Mouse (Mus musculus) midbrain, embryonic 14.5 days (tissue): ENCODE data around the gene Umad1. TPM values are rescaled to one million over a fixed set of nuclear protein-coding genes. Genes with fewer than 3 reads are reported as not detected.

Experiments
- ATAC-seq: fragments of 200-750 bp; cut with Nextera tagmentation; 2 replicates; pipeline ENCODE4 v1.8.0; 2017; ENCODE audit warnings: moderate number of reproducible peaks, moderate library complexity; ENCODE audit not compliant: low FRiP score, low TSS enrichment
- DNase-seq: peaks from one replicate; pipeline ENCODE4 v3.0.0-alpha.2; 2015
- H3K27ac ChIP-seq: fragments of 300-500 bp; sonication (generic); replicated peaks from 2 replicates; pipeline ENCODE4 v1.5.1; 2014; ENCODE audit warnings: mild to moderate bottlenecking, low read depth, low read length, moderate library complexity
- H3K27me3 ChIP-seq: fragments of 300-500 bp; sonication (generic); 2 replicates; pipeline ENCODE4 v1.6.1; 2014; ENCODE audit warnings: low read length, control low read depth, mixed read lengths; ENCODE audit not compliant: control insufficient read depth, insufficient read depth
- H3K36me3 ChIP-seq: fragments of 300-500 bp; sonication (generic); 2 replicates; pipeline ENCODE4 v1.6.1; 2014; ENCODE audit warnings: low read length, control low read depth; ENCODE audit not compliant: control insufficient read depth, insufficient read depth
- H3K4me1 ChIP-seq: fragments of 300-500 bp; sonication (generic); 2 replicates; pipeline ENCODE4 v1.6.1; 2014; ENCODE audit warnings: mild to moderate bottlenecking, antibody characterized with exemption, low read length, control low read depth; ENCODE audit not compliant: control insufficient read depth, insufficient read depth
- H3K4me2 ChIP-seq: fragments of 300-500 bp; sonication (generic); 2 replicates; pipeline ENCODE4 v1.6.1; 2014; ENCODE audit warnings: mild to moderate bottlenecking, low read length, moderate library complexity
- H3K4me3 ChIP-seq: fragments of 300-500 bp; sonication (generic); replicated peaks from 2 replicates; pipeline ENCODE4 v1.5.1; 2014; ENCODE audit warnings: low read depth, low read length
- H3K9ac ChIP-seq: fragments of 300-500 bp; sonication (generic); replicated peaks from 2 replicates; pipeline ENCODE4 v1.6.1; 2014; ENCODE audit warnings: mild to moderate bottlenecking, low read length, moderate library complexity
- H3K9me3 ChIP-seq: fragments of 300-500 bp; sonication (generic); 2 replicates; pipeline ENCODE4 v1.6.1; 2016; ENCODE audit warnings: low read length, control low read depth, mixed read lengths; ENCODE audit not compliant: control insufficient read depth
- WGBS: fragments of 180-500 bp; shearing (Covaris S2); extraction: QIAGEN DNeasy Blood & Tissue Kit; methylation state at CpG from one replicate; pipeline ENCODE4 v1.1.7; 2014; 5-methylcytosine and 5-hydroxymethylcytosine counted together
- polyA plus RNA-seq: library from polyadenylated mRNA; unstranded; fragments of >200 nt; fragmentation: Nextera tagmentation; extraction: Ambion mirVana; gene quantifications from 2 replicates; pipeline ENCODE4 v1.2.1, GENCODE M21; 2014

The Umad1 gene
- polyA plus RNA-seq, 1 experiment from 2014 or later = 57.2 TPM

- no peak overlapping the region for H3K4me2 ChIP-seq
- DNase-seq (peak; percentile 17), ATAC-seq (peak; percentile 20; the same call in 1 of the 2 replicates)
- H3K27ac ChIP-seq = no peak overlapping the region
- no peak overlapping the region for H3K4me3 ChIP-seq
- no peaks in the 10 kb centered on the region for H3K27me3 ChIP-seq
- no peaks in the 10 kb centered on the region for H3K36me3 ChIP-seq
- no peak overlapping the region for H3K9ac ChIP-seq
- H3K9me3 ChIP-seq = no peaks in the 10 kb centered on the region
- WGBS = 29% methylated on average over 5 of the region's 5 CpGs
- H3K4me1 ChIP-seq = 0 out of 2 replicates have a peak, but pooled peaks cover 4% of the 10 kb centered on the region
Observed at GRCm38 (mm10) chr6:8446786-8447185, 187.7 kb downstream of the Umad1 start.

- ATAC-seq = no peak
Observed at GRCm38 (mm10) chr6:8455599-8455998, 196.5 kb downstream of the Umad1 start.

GRCm38 (mm10) chr6:8458596-8458995 is 199.5 kb downstream of the Umad1 start:
- Histone ChIP-seq H3K27me3 (no peaks in the 10 kb centered on the region), H3K4me2 (no peak overlapping the region), H3K27ac (no peak overlapping the region), H3K9me3 (no peaks in the 10 kb centered on the region), H3K36me3 (no peaks in the 10 kb centered on the region), H3K4me3 (no peak overlapping the region), H3K9ac (no peak overlapping the region), H3K4me1 (no peaks in the 10 kb centered on the region)
- 73% methylated on average over 4 of the region's 4 CpGs for WGBS
- no peak for DNase-seq
- ATAC-seq = no peak

More at GRCm38 (mm10) chr6:8455599-8455998, 196.5 kb downstream of the Umad1 start:
- H3K36me3 ChIP-seq = no peaks in the 10 kb centered on the region
- DNase-seq = no peak
- H3K9me3 ChIP-seq = no peaks in the 10 kb centered on the region
- no peak overlapping the region for H3K27ac ChIP-seq
- no peak overlapping the region for H3K4me2 ChIP-seq
- WGBS = 83% methylated on average over 5 of the region's 5 CpGs
- no peak overlapping the region for H3K9ac ChIP-seq
- no peak overlapping the region for H3K4me3 ChIP-seq
- H3K4me1 ChIP-seq = no peaks in the 10 kb centered on the region
- H3K27me3 ChIP-seq = no peaks in the 10 kb centered on the region

- no peaks in the 10 kb centered on the region for H3K4me1 ChIP-seq
- ATAC-seq (no peak), DNase-seq (no peak)
- no peak overlapping the region for H3K4me3 ChIP-seq
- H3K27ac ChIP-seq = no peak overlapping the region
- no peaks in the 10 kb centered on the region for H3K9me3 ChIP-seq
- no peaks in the 10 kb centered on the region for H3K36me3 ChIP-seq
- H3K9ac ChIP-seq = no peak overlapping the region
- H3K27me3 ChIP-seq = no peaks in the 10 kb centered on the region; the same call in 1 of the 2 replicates
- WGBS = 96% methylated on average over 2 of the region's 2 CpGs
- no peak overlapping the region for H3K4me2 ChIP-seq
Observed at GRCm38 (mm10) chr6:8462447-8462846, 203.4 kb downstream of the Umad1 start.

- no peak overlapping the region for H3K9ac ChIP-seq
- no peak overlapping the region for H3K4me2 ChIP-seq
- no peaks in the 10 kb centered on the region for H3K9me3 ChIP-seq
- H3K27me3 ChIP-seq = no peaks in the 10 kb centered on the region; the same call in 1 of the 2 replicates
- WGBS = 94% methylated on average over 1 of the region's 1 CpGs
- ATAC-seq = no peak
- H3K4me3 ChIP-seq = no peak overlapping the region
- H3K27ac ChIP-seq = no peak overlapping the region
- no peaks in the 10 kb centered on the region for H3K36me3 ChIP-seq
- no peak for DNase-seq
- H3K4me1 ChIP-seq = peaks cover 3% of the 10 kb centered on the region; the same call in 1 of the 2 replicates
Observed at GRCm38 (mm10) chr6:8465388-8465787, 206.3 kb downstream of the Umad1 start.

GRCm38 (mm10) chr6:8465985-8466384 is 206.9 kb downstream of the Umad1 start:
- ATAC-seq = no peak
- Histone ChIP-seq H3K27ac (no peak overlapping the region), H3K4me3 (no peak overlapping the region), H3K27me3 (no peaks in the 10 kb centered on the region; the same call in 1 of the 2 replicates), H3K36me3 (no peaks in the 10 kb centered on the region), H3K4me1 (peaks cover 3% of the 10 kb centered on the region; the same call in 1 of the 2 replicates), H3K9ac (no peak overlapping the region), H3K4me2 (no peak overlapping the region), H3K9me3 (no peaks in the 10 kb centered on the region)
- no peak for DNase-seq
- 85% methylated on average over 5 of the region's 5 CpGs for WGBS

GRCm38 (mm10) chr6:8467667-8468337 is 208.7 kb downstream of the Umad1 start:
- H3K4me2 ChIP-seq = no peak overlapping the region
- H3K27ac ChIP-seq = no peak overlapping the region
- H3K4me3 ChIP-seq = no peak overlapping the region
- peak; percentile 58 for DNase-seq
- ATAC-seq = no peak
- no peak overlapping the region for H3K9ac ChIP-seq
- peaks cover 3% of the 10 kb centered on the region; the same call in 1 of the 2 replicates for H3K4me1 ChIP-seq
- H3K9me3 ChIP-seq = no peaks in the 10 kb centered on the region
- 10% methylated on average over 10 of the region's 10 CpGs for WGBS
- no peaks in the 10 kb centered on the region for H3K36me3 ChIP-seq
- H3K27me3 ChIP-seq = no peaks in the 10 kb centered on the region; the same call in 1 of the 2 replicates

- Histone ChIP-seq H3K4me3 (no peak overlapping the region), H3K36me3 (no peaks in the 10 kb centered on the region), H3K4me2 (no peak overlapping the region), H3K4me1 (peaks cover 3% of the 10 kb centered on the region; the same call in 1 of the 2 replicates), H3K9ac (no peak overlapping the region), H3K27me3 (no peaks in the 10 kb centered on the region), H3K9me3 (no peaks in the 10 kb centered on the region), H3K27ac (no peak overlapping the region)
- DNase-seq (no peak), ATAC-seq (no peak)
- WGBS = 96% methylated on average over 3 of the region's 3 CpGs
Observed at GRCm38 (mm10) chr6:8469918-8470317, 210.8 kb downstream of the Umad1 start.

- Histone ChIP-seq H3K27me3 (no peaks in the 10 kb centered on the region), H3K27ac (no peak overlapping the region), H3K4me3 (no peak overlapping the region), H3K4me2 (no peak overlapping the region), H3K9ac (no peak overlapping the region), H3K4me1 (peaks cover 3% of the 10 kb centered on the region; the same call in 1 of the 2 replicates), H3K36me3 (no peaks in the 10 kb centered on the region), H3K9me3 (no peaks in the 10 kb centered on the region)
- no peak for DNase-seq
- WGBS = 92% methylated on average over 3 of the region's 3 CpGs
- ATAC-seq = no peak
Observed at GRCm38 (mm10) chr6:8472125-8472524, 213.0 kb downstream of the Umad1 start.
